Mouse (Mus musculus) ZHBTc4 (cell line): ENCODE results near the gene Syn3.

Experiments used
- DNase-seq: peaks from one replicate; pipeline ENCODE4 v3.0.0-alpha.2; 2011; ENCODE audit warnings: low read depth, low spot score

Syn3 gene

DNA sequence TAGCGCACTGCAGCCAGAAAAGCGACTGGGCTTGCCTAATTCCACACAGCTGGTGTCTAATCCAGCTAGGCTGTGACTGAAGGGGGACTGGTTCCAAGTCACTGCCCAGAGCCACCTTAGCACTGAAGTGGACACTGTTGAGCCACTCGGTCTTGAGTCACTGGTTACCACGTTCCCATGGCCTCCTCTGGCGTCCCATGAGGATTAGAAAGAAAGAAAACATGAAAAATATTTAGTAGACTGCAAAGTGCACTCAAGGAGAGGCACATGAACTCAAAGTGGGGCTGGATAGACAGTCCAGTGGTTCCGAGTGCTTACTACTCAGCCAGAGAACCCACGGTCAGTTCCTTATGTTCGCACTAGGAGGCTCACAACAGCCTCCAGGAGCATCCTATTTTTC is 217.5 kb downstream of the Syn3 start:
- DNase-seq = no peak

DNA sequence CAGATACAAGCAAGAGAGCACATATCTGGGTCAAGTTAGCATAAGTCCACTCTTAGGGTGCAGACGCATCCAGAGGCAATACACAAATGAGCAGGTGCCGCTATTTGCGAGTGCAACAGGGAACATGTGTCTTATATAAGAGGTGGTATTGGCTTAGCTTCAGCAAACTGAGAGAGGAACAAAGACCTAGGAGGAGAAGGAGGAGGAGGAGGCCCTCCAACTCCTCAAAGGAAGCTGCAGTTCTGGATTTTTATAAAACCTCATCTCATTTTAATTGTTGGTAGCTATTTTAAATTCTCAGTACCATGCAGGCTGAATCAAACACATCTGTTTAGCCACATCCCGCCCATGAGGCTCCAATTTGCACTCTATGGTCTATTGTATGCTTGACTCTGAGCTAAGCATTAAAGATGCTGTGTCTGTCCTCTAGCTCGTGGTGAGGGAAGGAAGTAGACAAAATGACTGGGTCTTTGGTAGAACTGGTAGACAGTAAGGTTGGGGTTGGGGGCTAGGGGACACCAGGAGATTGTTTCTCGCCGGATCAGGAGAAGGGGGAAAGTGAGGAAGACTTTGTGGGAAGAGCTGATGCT is 219.0 kb downstream of the Syn3 start:
- DNase-seq = no peak

DNA sequence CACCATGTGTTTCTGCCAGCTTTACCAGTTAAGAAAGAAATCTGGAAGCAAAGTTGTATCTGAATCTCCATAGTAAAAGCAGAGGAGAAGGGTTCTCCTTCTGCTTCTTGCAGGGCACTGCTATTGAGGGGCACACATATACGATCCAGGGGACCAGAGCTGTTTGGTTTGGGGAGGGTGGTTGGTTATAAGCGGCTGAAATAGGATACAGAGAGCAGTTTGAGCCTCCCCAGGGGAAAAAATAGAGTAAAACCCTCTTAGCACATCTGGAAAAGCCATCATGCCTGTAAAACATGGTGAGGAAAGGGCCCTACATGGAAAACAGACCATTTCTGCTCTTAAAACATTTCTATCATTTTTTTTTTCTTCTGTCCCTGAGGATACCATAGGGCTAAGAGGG is 220.2 kb downstream of the Syn3 start:
- no peak for DNase-seq

DNA sequence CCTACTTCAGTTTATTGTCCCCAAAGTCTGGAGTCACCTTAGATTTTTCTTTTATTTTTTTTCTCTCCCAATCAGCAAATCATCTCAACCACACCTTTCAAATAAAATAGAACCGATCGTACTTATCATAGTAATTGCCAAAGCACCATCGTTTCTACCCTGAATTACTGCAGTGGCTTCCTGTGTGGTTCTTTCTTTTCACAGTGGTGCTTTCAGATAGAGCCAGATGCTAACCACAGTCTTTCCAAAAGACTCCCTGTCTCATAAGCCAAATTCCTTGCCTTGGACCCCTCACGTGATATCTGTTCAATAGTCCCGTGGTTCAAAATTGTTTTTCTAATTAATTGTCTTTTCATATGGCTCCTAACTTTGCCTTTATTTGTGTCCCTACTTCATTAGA is 221.4 kb downstream of the Syn3 start:
- DNase-seq = no peak

DNA sequence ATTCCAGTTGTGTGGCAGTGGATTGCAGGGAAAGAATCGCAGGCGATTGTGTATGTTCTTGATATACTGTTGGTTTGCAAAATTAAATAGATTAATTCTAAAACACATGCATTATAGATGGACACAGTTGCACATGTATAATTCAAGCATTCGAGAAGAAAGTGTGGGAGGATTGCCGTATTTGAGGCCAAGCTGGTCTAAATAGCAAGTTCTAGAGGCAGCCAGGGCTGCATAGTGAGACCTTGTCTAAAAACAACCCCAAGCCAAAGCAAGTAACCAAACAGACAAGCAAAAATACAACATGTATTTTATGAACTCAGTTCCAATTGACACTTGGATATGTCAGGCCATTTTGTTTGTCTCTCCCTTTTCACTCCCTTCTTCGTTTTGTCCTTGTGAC is 223.1 kb downstream of the Syn3 start:
- DNase-seq = no peak

DNA sequence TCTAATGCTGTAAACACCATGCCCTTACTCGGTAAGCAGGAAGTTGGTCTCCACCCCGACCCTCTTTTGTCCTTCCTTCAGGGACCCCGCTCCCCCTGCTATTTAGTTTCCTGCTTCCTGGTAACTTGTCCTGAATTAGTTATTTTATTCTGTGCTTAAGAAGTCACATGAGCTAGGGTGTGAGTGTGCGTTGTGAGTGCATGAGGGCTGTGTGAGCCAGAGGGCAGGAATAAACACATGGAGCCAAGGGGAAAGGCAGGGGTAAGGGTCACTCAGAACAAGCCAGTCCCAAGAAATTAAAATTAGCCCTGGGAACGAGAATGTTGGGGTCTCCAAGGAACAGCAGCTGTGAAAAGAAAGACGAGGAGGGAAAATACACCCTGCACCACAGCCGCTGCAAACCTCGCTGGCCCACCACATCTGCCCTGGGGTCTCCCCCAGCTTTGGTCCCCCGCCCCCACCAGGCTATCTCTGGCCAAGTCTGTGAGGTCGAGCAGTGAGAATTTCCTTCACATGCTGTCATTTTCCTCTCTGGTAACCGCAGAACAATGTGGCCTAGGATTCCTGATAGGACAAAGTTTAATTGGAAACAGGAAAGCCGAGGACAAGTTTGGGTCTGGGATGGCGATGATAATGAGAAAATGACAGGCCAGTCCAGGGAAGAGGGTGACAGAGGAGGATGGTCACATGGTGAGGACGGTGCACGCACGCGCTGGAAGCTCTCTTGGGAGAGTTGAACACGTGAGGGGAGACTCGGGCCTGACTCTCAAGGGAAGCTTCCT is 225.1 kb downstream of the Syn3 start:
- DNase-seq = no peak

DNA sequence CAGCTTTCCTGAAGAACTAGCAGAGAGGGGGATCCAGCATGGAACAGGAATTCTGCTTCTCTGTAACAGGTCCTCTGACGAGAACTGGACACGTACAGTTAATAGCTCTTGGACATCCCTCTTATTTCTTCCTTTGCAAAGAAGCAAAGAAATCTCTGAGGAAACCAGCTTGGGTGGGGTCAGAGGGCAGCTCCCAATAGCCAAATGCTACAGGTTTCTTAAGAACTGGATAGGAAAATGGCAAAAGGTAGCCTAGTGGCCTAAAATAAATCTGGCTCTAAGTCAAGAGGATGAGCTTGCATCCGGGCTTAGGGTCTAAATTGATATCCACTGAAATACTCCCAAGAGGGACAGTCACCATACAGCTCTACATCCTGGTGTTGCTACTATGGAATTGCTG is 225.9 kb downstream of the Syn3 start:
- no peak for DNase-seq

DNA sequence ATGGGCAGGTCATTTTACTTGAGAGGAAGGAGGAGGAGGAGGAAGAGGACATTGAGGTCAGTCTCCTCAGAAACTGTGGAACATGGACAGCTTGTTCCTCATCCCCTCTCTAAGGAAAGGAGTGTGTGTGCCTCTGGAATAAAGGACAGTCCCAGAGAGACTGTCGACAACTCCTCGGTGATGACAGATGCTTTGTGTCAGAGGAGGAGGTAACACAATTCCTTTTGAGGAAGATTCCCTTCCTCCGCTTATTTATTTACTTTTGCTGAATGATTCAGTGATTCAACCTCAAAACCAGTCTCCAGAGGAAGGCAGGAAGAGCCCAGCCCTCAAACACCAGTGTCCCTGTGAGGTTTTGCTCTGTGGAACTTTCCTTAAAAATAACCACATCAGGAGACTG is 228.4 kb downstream of the Syn3 start:
- no peak for DNase-seq

DNA sequence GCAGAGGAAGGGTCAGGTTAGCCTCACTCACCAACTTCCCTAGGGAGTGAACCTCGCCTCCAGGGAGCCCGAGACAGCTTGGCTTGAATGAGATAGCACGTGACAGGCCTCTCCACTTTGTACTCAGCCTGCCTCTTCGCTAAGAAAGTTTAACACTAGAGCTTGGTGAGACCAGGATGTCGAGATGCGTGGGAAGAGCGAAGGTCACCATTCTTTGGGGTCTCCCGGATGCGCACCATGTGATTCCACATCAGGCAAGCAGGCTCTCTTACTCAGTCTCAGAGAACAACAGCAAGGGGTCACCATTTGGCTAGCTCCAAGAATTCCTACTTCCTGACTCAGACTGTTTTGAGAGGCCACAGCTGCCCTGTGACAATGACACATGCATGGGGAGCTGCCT is 234.1 kb downstream of the Syn3 start:
- no peak for DNase-seq

DNA sequence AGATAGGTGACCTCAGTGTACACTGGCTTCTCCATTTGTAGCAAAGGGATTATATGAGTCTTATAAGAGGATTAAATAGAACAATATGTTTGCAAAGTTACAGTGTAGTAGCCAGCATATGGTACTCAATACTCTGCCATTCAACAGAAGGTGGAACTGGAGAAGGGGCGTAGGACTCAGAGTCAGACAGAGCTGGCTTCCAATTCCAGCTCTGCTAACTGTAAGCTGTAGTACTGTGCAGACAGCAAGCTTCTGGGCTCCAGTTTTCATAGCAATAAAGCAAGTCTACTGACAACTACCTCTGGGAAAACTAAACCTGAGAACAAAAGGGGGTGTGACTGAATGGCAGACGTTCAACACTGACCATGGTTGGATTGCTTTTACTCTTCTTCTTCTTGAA is 237.0 kb downstream of the Syn3 start:
- no peak for DNase-seq

DNA sequence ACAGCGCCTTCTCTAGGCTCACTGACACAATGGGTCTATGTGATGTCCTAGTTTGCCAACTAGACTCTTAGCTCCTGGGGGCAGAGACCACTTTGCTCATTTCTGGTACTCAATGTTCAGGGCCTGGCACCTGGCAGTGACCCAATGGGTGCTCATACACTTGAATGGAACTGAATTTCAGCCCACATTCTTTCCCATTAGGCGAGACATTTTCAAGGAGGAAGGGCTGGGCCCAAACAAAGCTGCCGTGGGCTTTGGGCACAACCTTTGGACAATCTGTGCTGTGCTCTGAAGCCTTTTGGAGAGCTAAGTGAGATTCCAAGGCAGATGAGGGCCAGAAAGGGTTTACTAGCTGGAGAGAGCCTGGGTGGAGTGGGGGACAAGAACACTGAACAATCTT is 239.7 kb downstream of the Syn3 start:
- DNase-seq = peak; percentile 3

DNA sequence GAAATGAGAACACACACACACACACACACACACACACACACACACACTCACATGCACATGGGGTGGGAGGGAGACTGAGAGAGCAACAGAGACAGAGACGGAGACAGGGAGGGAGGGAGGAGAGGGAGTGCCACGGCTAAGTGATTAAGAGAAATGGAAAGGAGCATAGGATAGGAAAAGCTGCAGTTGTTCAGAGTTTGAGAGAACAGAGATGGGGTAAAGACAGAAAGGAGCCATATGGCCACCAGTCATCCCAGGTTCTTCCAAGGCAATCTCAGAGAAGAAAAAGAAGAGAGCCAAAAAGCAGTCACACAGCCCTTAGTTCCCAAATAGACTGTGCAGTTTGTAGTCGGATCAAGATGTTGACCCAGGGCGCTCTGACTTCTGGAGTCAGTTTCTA is 240.7 kb downstream of the Syn3 start:
- DNase-seq = no peak

DNA sequence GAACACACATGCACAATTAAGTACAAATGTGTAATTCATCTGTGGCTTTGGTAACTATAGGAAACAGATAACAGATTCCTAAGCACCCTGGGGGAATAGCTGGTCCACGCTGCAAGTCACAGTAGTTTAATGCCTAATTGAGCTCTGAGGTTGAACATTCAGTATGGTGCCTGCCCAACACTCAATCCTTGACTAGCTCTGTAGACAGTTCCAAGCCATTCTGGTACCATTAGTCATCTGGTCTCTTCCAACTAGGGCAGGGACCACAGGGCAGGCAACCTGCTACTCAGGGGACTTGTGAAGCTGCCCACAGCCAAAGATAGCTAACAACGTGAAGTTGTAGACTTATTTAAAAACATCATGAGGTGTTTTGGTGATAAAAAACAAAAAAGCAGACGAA is 241.7 kb downstream of the Syn3 start:
- no peak for DNase-seq

DNA sequence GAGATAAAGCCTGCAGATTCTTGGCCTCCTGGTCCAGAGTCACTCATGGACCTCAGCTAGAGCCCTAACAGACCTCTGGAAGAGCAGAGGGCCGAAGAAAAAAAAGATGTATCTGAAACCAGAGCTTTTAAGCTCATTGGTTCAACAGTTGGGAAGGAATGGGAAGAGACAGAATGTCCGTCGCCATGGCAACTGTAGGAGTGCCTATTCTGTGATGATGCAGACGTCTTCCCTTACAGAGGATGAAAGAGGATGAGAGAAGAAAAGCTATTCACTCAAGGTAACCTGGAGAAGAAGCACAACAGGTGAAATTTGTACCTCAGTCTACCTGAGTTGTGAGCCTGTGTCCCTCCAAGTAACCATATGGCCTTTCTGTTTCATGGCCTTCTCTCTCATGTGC is 242.5 kb downstream of the Syn3 start:
- DNase-seq = peak; percentile 26

DNA sequence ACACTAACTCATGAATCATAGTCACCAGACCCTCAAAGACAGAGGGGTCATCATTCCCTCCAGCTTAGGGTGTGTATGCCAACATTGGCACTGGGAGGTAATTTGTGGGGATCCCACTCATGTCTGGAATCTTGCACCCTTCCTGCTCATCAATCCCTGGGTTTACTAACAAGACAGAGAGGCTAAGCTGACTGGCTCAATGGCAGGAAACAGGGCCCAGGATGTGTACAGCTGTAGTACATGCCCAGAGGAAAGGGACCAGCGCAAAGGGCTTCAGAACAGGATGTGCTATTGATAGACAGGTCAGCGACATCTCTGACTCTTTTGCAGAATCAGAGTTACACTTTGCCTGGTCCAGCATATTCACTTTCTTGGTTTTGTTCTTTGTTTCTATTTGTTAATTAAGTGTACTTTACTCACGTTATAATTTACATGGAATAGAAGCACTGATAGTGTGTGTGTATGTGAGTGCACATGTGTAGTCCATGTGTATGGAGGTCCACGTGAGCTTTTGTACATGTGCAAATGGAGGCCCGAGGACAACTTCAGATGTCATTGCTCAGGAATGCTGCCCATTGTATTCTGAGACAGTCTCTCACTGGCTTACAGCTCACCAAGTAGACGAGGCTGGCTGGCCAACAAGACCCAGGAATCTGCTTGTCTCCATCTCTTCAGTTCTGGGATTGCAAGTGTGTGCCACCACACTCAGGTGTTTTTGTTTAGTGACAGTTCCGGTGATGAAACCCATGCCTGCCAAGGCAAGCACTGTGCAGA is 248.4 kb downstream of the Syn3 start:
- DNase-seq = no peak

DNA sequence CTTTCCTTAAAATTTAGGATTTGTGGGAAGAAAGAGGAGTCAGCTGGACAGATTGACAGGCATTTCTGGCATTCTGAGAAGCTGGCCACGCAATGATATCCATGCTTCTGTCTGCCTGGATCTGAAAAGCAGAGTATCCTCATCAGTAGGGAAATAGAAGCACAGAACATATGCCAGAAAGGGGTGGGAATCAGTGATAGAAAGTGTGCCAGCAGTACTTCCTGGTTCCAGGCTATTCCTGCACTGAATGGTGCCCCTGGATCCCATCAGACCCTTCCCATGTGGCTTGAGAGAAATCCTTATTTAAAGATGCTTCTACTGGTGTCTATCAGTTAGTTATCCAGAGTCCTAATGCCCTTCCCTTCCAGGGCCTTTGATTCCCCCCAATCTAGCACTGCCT is 249.4 kb downstream of the Syn3 start:
- no peak for DNase-seq

DNA sequence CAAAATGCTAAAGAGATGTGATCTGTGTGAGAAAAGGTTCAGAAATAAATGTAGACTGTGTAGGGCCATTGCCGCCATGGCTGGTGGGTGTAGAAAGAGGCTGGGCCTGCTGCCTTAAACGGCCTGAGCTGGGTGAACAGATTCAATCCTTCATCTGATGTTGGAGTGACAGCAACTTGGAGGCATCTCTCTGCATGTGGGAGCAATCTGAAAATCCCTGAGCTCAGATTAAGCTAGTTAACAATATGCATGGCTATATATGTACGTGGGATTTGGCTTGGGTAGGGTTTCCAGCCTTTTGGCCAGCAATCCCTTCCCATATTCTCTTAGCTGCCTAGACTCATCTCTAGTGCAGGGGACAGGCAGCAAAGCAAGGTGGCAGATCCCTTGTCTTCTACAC is 249.9 kb downstream of the Syn3 start:
- no peak for DNase-seq

DNA sequence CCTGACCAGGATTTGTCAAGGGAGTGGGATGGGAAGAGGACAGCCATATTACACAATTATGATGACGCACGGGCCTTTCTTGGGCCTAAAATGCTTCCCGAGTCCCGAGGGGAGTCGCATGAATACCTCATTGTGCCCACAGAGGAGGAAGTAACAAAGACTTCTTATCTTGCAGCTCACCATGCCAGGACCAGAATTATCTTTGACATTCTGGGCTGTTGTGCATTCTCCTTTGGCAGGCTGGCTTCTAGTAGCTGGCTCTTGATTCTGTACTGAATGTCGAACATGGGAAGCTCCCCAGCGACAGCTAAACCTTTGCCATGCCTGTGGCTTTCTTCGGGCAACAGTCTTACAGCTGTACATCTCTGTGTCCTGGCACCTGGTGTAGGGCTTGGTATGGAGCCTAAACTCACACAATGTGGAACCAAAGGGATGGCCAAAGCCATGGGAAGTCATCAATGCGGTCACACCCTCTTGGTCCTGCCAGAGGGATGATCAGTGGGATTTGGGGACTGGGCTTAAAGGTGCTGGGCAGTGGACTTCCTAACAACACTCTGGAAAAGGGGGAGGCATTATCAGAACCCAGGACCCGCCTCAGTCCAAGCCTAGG is 250.5 kb downstream of the Syn3 start:
- no peak for DNase-seq

DNA sequence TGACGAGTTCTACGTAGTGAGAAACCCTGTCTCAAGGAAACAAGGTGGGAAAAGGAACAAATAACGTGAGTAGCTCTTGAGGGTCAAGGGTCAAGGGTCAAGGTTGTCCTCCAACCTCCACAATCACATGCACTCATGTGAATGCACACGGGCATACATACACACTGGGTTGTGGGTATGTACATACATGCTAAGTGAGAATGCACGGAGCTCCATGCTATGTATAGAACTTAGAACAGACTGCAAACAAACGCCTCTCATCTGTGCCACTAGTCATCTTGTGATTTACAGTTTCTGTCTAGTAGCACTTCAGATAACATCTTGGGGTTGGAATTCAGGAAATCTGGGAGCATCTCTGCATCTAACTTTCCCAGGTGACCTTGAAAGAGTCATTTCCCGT is 253.3 kb downstream of the Syn3 start:
- DNase-seq = no peak

DNA sequence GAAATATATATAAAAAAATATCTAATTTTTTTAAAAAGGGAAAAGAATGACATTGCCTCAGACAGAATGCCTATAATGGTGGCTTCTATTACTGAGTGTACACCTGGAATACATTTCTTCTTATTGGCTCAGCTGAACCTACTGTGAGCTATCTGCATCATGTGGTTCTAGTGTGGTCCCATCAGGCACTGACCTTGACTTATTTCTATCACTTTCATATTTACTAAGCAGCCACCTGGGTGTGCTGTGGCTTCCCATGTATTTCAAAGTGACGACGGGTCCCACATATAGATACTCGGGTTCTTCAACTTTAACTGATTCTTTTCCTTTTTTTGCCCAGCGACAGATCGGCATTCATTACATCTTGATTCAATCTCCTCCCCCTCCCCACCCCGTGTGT is 255.2 kb downstream of the Syn3 start:
- no peak for DNase-seq

DNA sequence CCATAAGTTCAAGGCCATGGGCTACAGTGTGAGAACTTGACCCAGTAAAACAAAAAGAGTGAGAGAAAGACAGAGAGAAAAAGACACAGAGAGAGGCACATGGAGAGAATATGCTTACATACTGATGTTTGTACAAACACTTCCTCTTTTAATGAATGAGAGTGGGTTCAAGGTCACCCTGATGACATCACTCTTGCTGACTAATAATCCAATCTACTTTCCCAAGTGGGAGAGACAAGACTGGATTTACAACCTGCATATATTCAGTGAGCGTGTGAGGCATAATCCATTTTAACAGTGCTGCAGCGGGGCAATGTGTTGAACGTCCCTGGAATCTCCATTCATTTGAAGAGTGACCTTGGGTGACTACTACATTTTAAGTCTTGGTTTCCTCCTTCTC is 256.0 kb downstream of the Syn3 start:
- DNase-seq = no peak

DNA sequence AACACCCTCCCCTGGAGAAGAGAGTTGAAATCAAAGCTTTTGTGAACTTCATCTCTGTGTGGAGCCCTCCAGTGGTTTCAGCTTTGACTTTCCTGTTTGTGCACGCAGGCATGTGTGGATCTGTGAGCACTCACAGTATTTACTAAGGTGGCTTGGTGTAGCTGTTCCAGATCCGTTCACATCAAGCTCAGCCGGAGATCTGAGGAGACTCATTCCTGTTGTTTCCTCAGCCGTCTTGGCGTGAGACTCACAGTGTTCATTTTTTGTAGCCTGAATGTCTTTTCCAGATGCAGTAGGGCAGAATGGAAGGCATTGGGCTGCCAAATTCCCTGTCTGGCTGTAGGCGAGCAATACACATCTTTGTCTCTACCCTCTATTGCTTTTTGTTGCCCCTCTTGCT is 268.7 kb downstream of the Syn3 start:
- no peak for DNase-seq

DNA sequence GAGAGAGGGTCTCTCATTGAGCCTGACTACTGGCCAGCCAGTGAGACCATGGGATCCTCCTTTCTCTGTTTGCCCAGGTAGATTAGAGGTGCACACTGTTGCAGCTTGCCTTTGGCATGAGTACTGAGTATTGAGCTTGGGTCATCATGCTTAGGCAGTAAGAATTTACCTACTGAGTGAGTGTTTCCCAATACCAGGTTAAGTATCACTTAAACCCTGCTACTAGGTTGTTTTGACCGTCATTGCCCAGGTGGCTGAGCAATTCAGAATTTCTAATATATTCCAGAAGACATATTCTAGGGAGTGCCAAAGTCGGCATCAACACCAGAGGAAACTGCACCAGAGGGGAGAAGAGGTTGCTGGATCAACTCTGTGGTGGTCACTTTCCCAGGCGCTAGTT is 273.2 kb downstream of the Syn3 start:
- DNase-seq = no peak
